Mouse (Mus musculus) lung, postnatal 0 days (tissue): Measurements from ENCODE around the gene Serinc2.

Experiments
- CTCF ChIP-seq: IDR thresholded peaks from 2 replicates; pipeline ENCODE4 v1.5.1; 2016; ENCODE audit warnings: antibody characterized with exemption, mild to moderate bottlenecking
- EP300 ChIP-seq: IDR thresholded peaks from 2 replicates; pipeline ENCODE4 v1.6.1; 2016; ENCODE audit warnings: antibody characterized with exemption, mild to moderate bottlenecking, control low read depth

DNA sequence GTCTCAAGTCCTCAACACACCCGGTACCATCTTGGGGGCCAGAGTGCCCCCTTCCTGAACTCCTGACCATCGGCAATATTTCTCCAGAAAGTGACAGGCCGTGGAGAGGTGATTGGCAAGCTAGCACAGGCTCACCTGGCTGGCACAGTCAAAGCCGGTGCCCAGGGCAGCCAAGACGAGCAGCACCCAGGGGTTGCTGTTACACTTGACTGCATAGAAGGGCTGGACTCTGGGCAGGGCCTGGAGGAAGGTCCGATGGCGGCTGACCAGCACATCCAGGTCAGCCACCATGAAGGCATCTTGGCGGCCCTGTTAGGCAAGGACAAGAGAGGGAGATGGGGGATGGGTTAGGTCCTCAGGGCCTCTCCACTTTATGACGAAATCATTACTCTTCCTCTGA lies 58.8 kb downstream of the Serinc2 start:
- no peak for TF ChIP-seq CTCF
- TF ChIP-seq EP300, result no peak
